Mouse (Mus musculus) c-Kit-positive CD71-negative TER-119-negative erythroid progenitor cells, embryonic 14.5 days (primary cell): ENCODE results near the gene Sdc4.
A peak's percentile ranks its signal among the peaks of the same experiment; 100 is the strongest.

Experiments
- DNase-seq: peaks from one replicate; pipeline ENCODE4 v3.0.0-alpha.2; 2013; ENCODE audit warnings: low read depth

The Sdc4 gene

DNA sequence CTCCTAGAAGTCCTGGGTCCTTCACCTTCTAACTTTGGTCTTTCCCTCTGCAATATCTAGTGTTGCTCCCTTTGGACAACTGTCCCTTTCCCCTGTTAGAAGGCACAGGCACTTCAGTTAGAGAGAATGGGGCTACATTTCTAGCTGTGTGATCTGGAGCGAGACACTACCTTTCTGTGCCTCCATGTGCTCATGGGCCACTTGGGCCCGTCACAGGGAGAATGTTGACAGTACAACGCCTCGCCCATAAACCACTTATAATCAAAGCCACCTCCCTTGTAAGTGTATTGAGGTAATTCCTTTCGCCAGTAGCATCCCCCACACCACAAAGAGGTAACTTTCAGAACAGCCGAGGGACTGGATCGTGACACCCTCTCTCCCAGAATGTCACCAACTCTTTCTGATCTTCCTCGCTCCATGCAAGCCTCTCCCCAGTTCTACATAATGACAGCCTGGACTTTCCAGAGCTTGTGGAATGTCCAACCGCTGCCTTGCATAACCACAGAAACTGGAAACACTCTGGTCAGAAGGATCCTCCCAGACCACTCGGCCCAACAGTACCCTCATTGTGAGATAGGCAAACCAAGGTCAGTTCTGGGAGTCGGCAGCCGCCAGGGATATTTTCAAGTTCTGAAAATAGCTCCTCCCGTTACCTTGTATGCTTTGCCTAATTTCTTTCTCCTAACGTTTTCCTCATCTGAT lies 5.8 kb upstream of the Sdc4 start:
- DNase-seq: no peak

DNA sequence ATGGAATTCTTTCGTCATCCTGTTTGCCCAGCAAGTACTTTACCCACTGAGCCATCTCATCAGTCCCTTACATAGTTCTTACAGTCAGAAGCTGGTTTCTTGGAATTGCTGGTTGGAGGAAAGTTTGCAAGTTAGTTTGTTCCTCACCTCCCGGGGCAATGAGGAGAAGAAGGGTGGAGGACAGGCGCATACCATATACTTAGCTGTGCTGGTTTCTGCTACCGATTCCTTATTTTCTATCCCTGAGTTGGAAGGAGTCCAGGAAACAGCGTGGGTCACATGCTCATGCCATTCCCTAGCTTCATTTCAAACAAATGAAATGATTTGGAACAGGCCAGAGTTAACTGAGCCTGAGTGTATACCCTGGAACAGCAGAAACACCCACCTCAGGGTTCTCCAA lies 5.2 kb upstream of the Sdc4 start:
- DNase-seq: no peak

DNA sequence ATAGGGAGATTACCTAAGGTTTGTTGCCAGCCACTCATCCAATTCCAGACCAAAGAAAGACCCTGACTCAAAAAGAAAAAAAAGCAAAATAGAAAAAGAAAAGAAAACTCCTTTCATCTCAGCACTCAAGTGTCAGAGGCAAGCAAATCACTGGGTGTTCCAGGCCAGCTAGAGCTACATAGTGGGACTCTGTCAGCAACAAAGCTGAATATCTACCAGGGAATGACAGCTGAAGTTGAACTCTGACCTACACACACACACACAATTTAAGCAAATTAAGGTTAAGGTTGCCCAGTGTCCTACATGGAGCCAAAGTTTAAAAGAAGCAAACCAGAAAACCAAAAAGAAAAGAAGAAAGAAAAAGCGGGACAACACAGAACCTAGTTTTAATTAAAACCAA lies 4.5 kb upstream of the Sdc4 start:
- no peak for DNase-seq

DNA sequence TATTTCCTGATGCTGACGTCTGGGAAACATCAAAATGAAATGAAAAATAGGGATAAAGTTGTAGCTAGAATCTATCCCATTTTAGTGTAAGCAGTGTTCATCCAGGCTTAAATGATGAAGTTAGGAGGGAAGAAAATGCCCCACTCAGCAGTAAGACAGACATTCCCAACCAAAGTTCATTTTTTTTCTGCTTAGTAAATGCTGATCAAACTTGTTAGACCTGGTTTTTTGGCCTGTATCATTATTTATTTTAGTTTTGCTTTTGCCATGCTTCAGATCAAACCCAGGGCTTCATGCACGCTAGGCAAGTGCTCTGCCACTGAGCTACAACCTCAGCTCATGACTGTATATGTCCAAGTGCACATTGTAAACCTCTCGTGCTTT lies 2.4 kb upstream of the Sdc4 start:
- DNase-seq: no peak

DNA sequence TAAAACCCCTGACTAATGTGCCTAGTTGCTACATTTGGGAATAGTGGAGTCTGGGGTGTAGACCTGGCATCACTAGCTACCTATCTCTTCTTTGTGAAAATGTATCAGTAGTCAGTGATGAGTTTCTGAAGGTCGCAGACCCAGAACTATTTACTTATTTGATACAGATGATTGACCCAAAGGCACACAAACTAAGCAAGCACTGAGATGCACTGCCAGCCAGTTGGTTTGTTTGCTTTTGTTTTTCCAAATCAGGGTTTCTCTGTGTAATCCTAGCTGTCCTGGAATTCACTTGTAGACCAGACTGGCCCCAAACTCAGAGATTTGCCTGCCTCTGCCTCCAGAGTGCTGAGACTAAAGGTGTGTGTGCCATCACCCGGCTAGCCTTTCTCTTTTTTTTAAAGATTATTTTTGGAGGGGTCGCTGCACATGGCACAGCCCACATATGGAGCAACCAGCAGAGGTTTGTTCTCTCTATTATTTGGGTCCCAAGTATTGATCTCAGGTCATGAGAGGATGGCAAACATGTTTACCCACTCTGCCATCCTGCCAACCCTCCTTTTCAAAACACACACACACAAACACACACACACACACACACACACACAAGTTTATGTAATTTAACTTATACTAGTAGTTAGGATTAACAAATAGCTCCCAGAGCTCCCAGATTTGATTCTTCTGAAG lies 1.9 kb upstream of the Sdc4 start:
- DNase-seq: no peak

DNA sequence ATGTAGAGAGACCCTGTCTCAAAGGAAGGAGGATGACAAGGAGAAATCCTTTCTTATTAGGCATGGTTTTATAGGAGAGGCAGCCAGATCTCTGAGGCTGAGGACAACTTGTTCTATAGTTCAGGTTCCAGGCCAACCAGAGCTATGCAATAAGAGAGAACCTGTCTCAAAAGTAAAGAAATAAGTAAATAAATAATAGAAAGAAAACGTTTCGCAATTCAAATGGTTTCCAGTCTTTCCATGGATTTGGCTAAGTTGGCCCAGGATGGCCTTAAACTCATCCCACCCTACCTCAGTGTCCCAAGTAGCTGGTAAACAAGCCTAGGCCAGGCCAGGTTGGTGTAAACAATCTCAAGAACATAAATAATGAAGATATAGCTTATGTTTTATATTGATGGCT lies 1.0 kb upstream of the Sdc4 start:
- DNase-seq: no peak

DNA sequence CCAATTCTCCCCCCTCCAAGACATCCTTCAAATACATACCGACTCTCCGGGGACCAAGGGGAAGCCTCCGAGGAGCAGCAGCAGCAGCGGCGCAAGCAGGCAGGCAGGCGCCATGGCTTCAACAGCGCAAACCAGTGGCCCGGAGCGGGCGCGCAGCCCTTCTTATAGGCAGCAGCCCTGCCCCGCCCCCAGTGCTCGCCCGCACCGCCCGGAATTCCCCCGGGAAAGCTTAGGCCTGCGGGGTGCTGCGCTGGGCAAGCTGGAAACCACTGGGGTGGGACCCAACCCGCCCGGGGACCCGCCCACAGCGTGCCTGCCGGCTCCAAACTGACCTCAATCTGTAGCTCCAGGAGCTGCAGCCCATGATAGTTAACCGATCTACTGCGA lies 643 bp downstream of the Sdc4 start:
- DNase-seq: no peak

DNA sequence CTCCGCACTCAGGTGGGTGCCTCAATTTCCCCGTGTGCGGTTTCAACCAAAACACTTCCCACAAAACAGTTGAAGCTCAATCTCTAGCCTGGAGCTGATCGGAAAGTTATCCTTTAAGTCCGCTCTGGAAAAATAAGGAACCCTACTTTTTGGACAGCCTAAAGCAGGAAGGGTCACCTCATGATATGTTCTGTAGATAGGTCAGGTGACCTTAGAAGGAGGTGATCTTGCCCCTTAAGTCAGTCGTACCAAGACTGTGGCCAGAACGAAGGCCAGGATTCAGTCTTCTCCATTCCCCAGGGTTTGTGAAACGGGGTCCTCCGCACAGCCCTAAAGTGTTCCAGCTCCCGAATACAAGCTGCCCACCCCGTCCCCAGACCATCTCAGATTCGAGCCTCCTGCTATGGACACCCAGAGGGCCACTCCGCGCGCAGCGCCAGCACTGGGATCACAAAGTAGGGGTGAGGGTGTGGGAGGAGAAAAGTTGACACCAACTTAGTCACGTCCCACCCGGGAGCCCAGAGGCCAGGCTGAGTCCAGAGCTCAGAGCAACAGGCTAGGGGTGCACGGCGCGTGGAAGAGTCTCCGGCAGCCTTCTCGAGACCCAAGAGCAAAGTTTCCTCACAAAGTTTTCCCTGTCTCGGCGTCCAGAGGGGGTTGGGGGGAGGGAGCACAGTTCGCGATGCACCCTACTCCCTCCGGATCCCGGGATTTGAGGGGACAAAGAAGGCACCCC lies 1.2 kb downstream of the Sdc4 start:
- no peak for DNase-seq

DNA sequence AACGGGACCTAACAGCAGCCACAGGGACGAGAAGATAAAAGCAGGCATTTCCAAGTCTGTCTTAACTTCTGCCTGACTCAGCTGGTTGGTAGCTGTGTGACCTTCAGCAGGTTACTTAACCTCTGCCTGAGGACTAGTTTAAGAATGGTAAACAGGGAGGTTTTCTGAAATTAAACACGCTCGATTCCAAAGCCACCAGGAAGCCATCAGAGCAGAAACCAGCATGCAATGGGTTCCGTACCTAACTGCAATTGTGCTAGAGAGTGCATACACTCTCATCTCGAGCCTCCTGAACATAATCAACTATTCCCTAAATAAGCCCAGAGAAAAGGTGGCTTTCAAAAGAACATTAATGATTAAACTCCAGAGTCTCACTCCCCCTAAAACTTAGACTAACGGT lies 2.0 kb downstream of the Sdc4 start:
- DNase-seq: no peak

DNA sequence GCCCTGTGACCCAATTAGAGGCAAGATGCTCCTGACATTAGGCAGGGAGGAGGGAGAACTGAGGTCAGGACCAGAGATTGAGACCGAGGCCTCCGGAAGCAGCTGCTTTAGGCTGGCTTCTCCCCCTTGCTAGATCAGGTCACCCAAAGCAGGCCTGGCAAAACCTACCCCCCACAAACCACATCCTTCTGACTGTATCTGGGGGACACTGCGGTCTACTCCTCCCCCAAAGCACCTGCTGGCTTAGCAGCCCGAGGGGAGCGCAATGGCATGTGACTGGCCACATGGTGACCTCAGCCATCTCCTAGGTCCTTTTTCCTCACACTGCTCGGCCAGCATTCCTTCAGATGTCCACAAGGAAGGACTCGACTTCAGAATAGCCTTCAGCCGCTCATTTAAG lies 2.5 kb downstream of the Sdc4 start:
- peak; percentile 38 for DNase-seq

DNA sequence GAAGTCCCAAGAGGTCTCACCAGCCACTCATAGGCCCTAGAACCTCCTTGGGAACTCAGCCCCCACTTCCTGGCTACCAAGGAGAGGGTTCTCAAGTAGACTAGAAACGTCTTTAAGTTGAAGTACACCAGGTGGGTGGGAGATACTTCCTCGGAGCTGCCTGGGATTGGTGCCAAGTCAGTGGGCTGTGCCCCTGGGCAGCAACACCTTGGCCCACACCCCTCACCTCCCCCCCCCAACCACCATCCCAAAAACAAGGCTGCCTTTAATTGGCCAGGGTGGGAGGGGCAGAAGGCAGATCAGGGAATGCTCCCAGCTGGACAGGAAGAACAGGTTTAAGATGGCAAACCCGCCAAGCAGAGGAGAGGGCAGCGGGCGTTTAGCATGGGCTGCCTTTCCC lies 3.4 kb downstream of the Sdc4 start:
- DNase-seq: no peak

DNA sequence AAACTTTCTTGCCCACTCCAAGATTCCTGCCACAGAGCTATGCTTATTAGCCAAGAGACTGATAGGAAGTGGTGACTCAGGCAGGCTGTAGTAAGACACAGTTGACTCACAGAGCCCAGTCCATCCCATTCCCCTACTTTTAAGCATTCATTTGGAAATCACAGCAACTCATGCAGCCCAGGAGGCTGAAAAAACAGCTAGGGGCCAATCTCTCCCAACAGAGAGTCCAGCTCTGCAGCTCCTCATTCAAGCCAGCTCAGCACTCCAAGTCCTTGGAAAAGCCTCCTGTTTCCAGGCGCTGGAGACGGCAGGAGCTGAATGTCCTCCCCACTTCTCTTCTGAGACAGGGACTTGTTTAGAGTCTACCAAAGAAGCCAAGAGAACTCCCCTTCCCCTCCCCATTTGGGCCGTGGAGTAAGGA lies 4.7 kb downstream of the Sdc4 start:
- no peak for DNase-seq

DNA sequence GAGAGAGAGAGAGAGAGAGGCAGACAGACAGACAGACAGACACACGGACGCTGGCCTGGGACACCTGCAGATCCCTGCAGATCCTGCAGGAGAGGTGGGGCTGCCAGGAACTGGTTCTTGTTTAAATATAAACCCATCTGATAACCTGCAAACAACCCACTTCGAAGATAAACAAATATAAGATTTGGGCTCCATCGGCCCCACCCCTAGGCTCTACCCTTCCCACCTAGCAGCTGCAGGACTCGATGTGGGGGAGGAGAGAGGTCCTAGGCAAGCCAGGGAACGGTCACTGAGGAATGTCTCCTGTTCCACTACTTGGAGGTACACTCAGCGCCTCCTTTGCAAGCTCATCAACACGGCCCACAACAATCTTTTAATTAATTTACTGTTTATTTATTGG lies 5.4 kb downstream of the Sdc4 start:
- no peak for DNase-seq

DNA sequence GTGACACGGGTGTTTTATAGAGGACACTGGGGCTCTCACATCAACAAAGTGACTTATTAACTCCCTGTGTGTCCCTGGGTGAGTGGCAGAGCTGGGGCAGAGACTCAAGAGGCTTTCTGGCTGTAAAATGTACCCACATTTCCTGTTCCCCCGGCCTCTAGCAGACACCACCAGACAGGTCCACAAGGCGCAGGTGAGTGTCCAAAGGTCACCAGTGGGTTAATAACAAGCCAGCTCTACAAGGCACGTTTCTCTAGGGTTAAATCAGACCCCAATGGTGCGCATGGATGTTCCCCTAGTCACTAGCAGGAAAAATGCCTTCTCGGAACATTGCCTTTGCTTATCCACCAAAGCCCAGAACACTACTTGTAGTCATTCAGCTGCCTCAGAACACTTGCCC lies 6.0 kb downstream of the Sdc4 start:
- no peak for DNase-seq

DNA sequence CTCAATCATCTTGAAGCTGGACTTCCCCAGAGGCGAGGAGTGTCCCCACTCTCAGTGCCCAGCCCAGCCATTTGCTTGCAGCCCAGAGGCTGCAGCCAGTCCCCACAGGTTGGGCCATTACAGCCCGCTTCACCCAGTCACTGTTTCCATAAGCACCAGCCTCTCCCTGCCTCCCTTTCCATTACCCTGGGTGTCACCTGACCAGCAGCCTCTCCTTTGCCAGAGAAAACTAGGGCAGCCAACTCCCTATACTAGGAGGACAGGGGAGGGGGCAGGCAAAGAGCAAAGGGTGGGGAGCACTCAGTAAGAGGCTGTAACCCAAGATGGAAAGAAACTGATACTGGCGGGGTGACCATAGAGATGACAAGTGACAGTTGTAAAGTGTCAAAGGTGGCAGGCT lies 6.7 kb downstream of the Sdc4 start:
- no peak for DNase-seq

DNA sequence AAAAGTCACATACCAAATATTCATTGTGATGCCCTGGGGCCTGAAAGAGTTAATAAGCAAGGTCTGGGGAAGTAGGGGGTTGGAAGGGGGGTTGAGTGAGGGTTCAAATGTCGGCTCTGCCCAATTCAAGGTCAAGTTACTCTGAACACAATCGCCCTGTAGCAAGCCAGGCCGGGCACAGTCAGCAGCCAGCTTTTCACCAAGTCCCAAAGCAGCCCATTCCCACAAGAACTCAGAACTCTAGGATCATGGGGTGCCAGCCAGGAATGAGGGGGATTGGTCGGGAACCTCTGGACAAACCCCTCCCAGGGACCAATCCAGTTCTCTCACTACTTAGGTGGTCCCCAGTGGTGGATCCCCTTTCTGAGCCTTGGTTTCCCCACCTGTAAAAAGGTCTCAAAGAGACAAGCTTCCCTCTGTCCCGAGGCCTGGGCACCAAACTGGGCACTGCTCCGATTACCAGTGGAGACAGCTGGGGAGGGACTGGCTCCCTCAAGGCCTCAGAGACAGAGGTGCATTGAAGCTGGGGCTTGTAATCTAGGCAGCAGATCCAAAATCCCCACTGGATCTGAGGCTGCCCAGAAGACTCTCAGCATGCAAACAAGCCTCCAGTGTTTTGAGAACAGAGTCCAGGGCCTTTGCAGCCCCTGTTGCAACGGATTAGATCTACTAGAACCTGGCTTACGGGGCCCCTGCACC lies 7.3 kb downstream of the Sdc4 start:
- DNase-seq: no peak

DNA sequence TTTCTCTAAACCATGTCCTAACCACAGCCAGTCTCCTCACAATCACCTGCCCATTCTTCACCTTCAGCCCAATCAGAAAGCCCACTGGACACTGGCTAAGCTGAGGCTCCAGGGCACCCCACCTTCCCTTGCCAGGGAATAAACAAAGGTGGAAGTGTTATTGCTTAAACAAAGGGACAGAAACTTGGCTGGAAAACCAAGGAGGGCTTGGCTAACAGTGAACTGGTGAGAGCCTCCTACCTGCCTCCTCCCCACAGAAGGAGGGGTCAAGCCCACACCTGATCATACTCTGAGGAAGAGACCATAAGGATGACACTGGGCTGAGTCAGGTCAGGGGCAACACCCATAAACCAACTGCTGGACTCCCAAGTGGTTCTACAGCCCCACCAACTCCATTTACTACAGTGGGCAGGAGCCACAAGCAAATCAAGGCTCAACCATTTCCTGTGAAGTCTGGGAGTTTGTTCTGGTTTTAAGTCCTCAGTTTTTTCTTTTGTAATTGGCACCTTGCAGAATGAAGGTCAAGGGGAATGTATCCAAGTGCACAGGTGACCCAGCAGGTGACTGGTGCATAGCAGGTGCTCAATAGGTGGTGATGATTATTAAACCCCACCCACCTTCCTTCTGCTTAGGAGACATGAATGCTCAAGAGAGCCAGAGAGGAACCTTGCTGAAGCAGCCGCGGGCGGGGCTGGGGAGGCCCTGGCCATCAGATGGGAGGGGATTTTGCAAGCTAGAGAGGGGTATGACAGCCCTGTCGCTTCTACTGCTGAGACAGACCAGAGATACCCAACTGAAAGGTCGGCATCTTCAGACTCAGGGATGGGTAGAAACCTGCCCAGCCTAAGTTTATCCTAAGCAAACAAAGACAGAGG lies 8.2 kb downstream of the Sdc4 start:
- DNase-seq: no peak

DNA sequence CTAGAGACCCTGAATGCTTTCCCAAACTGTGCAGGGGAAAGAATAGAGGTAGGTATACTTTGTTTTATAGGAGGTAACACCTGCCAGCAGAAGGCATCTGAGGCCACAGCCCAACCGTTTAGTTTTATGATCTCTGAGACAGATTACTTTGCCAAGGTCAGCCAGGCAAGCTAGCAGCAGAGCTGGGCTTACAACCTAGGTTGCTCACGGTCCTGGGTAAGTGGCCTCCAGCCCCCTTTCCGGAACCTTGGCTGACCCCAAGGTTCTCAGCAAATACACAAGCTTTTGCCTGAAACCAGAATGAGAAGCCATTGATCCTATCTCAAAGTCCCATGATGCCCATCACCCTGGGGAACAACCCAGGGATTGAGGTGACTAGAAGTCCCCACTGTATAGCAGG lies 9.0 kb downstream of the Sdc4 start:
- no peak for DNase-seq

DNA sequence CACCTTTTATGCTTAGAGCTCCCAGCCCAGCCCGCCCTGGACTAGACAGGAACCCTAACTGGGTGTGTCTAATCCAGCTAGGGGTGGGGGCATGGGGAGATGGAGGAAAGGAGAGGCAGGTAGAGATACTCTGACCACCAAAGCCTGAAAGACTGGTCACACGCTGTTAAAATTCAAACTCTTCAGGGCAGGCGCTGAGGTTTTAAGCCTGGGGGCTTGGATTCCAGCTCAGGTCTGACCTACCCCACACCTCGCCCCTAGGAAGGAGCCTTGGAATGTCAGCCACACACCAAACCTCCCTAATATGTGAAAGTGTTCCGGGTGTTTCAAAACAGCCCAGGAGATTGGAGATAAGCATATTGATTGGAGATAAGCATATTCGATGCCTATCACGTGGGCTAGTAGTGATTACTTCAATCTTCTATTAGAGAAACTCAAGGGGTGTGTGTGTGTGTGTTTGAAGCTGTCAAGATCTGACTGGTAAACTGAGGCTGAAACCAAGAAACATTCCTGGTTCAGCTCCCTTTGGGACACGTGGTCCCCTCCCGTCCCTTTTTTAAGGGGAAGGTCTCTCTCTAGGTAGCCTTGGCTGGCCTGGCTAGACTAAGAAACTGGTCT lies 10.3 kb downstream of the Sdc4 start:
- no peak for DNase-seq

DNA sequence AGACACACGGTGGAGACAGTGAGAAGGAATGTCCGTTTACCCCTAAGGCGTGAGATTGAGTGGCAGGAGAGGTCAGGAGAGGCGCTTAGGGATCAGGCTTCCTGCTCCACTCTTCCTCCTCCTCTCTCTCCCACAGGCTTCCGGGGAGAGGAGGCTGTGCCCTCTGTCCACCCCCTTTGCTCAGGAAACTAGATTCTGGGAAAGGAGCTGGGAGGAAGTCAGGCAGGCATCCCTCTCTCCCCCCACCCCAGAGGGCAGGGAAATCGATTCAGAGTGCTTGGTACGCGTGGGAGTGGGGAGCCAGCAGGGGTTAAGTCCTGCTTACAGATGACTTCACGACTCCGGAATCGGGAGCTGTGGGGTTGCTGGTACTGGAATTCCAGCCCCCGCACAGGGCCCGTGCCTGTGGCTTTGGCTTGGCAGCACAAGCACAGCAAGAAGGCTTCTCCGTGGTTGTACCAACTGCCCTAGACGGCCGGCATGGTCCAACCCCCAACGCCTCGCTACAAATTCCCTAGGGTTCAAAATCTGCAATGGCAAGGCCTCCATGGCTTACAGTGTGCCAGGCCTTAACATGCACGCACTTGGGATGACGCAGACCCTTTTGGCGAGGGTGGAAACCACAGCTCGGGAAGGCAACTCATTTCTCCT lies 11.0 kb downstream of the Sdc4 start:
- no peak for DNase-seq
